Mouse (Mus musculus) T-helper 17 cell (primary cell): ENCODE measurements around the gene Aamdc.

Experiments used
- in situ Hi-C, 2 experiments: fragments of 300-600 bp; cut with MboI, MseI; formaldehyde crosslinking; loops; 1 replicate in 1 of 2; 2 replicates in 1 of 2; pipeline ENCODE4 v1.15.1; 2025; ENCODE audit warnings: high pct_unique_total_duplicates in 2 of 2

Aamdc gene

GRCm38 (mm10) chr7:97519935-97520334, 59.4 kb downstream of the Aamdc start:
- in situ Hi-C loops, result loop anchor here in 1 of 2 experiments (5.0 to 25.0 kb wide), 2 partner anchors 103 to 1167 kb away; partner anchors contain the start of gene Thrsp

GRCm38 (mm10) chr7:97514786-97515185, 64.5 kb downstream of the Aamdc start:
- in situ Hi-C loops, result loop anchor here in 1 of 2 experiments (25.0 kb wide), 1 partner anchor 1173 kb away; no protein-coding TSS in a partner anchor

DNA sequence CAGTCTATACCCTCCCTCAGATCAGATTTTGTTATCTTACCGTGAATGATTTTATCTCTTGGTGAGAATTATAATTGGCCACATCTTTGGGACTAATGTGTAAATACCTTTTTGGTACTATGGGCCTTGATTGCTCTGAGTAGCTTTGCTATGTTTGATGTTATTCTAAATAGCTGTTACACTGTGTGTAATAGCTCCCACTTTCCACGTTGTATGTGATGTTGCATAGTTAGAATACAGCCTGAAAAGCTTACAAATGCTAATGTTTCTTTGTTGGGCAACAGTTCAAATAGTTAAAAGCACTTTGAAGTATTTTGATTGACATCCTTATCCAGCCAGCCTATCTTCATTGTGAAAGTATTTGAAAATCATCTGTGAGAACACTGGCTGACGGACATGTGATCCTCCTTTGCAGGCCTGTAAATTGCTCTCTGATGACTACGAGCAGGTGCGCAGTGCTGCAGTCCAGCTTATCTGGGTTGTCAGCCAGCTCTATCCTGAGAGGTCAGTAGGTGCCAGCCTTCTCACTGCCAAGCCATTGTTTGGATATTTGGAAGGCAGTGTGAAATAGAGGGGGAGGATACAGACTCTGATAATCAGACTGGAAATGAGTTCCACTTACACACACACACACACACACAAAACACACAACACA, 78.6 kb downstream of the Aamdc start:
- in situ Hi-C loops, result loop anchor here in 1 of 2 experiments (25.0 kb wide), 1 partner anchor 1187 kb away; no protein-coding TSS in a partner anchor
